Mouse (Mus musculus): ENCODE results near the gene B4galt2. TPM values are rescaled to one million over a fixed set of nuclear protein-coding genes. Genes with fewer than 3 reads are reported as not detected.

The B4galt2 gene
- total and polyA plus RNA-seq, 3 experiments: 0.08 to 0.19 TPM; not detected in 1

GRCm38 (mm10) chr4:117914031-117914430, 30.7 kb upstream of the B4galt2 start:
- H3K27me3 ChIP-seq (ENCODE audit: control insufficient read depth in 1 of 2, insufficient read depth in 2 of 2, low read length in 2 of 2): no peaks in the 10 kb centered on the region
- no peak for TF ChIP-seq SMC3 (IDR thresholded peaks at IDR 0.05; ENCODE audit: low read depth, low read length)
- TF ChIP-seq TAL1 (IDR thresholded peaks at IDR 0.05; ENCODE audit: low read length): no peak
- TF ChIP-seq POLR2AphosphoS2 (IDR thresholded peaks at IDR 0.05; ENCODE audit: low read length): no peak
- TF ChIP-seq ZKSCAN1 (IDR thresholded peaks at IDR 0.05; ENCODE audit: low read depth, low read length): no peak
- no peak for TF ChIP-seq KAT2A (conservative IDR thresholded peaks at IDR 0.05; ENCODE audit: low read depth, low read length)
- no peak for TF ChIP-seq BHLHE40 (IDR thresholded peaks at IDR 0.05; ENCODE audit: borderline replicate concordance, low read depth, low read length)
- no peak for TF ChIP-seq UBTF (IDR thresholded peaks at IDR 0.05; ENCODE audit: borderline replicate concordance, insufficient read depth, low read depth, low read length)
- no peak for TF ChIP-seq SIN3A (IDR thresholded peaks at IDR 0.05; ENCODE audit: low read length)
- TF ChIP-seq EP300 (IDR thresholded peaks at IDR 0.05; ENCODE audit: low read depth in 1 of 2, low read length in 2 of 2): no peak
- no peak for TF ChIP-seq ZNF384 (IDR thresholded peaks at IDR 0.05; ENCODE audit: low read depth, low read length)
- TF ChIP-seq ZC3H11A (IDR thresholded peaks at IDR 0.05; ENCODE audit: low read depth, low read length): no peak
- TF ChIP-seq MAZ (IDR thresholded peaks at IDR 0.05; ENCODE audit: low read depth, low read length): no peak
- no peak for TF ChIP-seq ELF1 (IDR thresholded peaks at IDR 0.05; ENCODE audit: low read depth, low read length)
- TF ChIP-seq TCF12 (IDR thresholded peaks at IDR 0.05; ENCODE audit: low read depth, low read length): no peak
- no peak for TF ChIP-seq CTCF (IDR thresholded peaks at IDR 0.05 in 2 of 3, conservative IDR thresholded peaks at IDR 0.05 in 1 of 3; ENCODE audit: control insufficient read depth in 1 of 3, insufficient read depth in 1 of 3, low read depth in 2 of 3, low read length in 3 of 3, poor library complexity in 1 of 3, severe bottlenecking in 1 of 3)
- TF ChIP-seq GATA1 (IDR thresholded peaks at IDR 0.05; ENCODE audit: low read depth, low read length): no peak
- TF ChIP-seq RAD21 (IDR thresholded peaks at IDR 0.05; ENCODE audit: low read depth, low read length): no peak
- peak; percentile 18 for DNase-seq (ENCODE audit: low read depth, low spot score)
- H3K4me3 ChIP-seq (ENCODE audit: control insufficient read depth in 1 of 2, insufficient read depth in 1 of 2, low read depth in 2 of 2, low read length in 2 of 2): peak overlapping the region; percentile 90 to 96
- H3K9me3 ChIP-seq (replicated peaks; ENCODE audit: insufficient read depth, low read length): no peaks in the 10 kb centered on the region
- H3K4me1 ChIP-seq (ENCODE audit: control insufficient read depth in 1 of 2, insufficient read depth in 2 of 2, low read length in 2 of 2): peaks cover 13 to 33% of the 10 kb centered on the region in 2 experiments
- H3K79me2 ChIP-seq (ENCODE audit: control insufficient read depth, insufficient read depth, low read length, poor library complexity): peaks cover 41% of the 10 kb centered on the region
- H3K36me3 ChIP-seq (ENCODE audit: control insufficient read depth in 1 of 2, insufficient read depth in 2 of 2, low read length in 2 of 2): peaks cover 0 to 34% of the 10 kb centered on the region in 2 experiments; a peak in 2 of 4 replicates
- H3K9ac ChIP-seq (ENCODE audit: control insufficient read depth, low read depth, low read length, poor library complexity, severe bottlenecking): peak overlapping the region; percentile 75
- no peak overlapping the region for H3K27ac ChIP-seq (ENCODE audit: control insufficient read depth, low read depth, low read length)

- DNase-seq (ENCODE audit: low read depth, low spot score): peak; percentile 17
- H3K27me3 ChIP-seq (ENCODE audit: control insufficient read depth in 1 of 2, insufficient read depth in 2 of 2, low read length in 2 of 2): no peaks in the 10 kb centered on the region
- H3K79me2 ChIP-seq (ENCODE audit: control insufficient read depth, insufficient read depth, low read length, poor library complexity): peaks cover 41% of the 10 kb centered on the region
- peaks cover 9 to 30% of the 10 kb centered on the region in 2 experiments; a peak in 3 of 4 replicates for H3K4me1 ChIP-seq (ENCODE audit: control insufficient read depth in 1 of 2, insufficient read depth in 2 of 2, low read length in 2 of 2)
- peaks cover 0 to 31% of the 10 kb centered on the region in 2 experiments; a peak in 2 of 4 replicates for H3K36me3 ChIP-seq (ENCODE audit: control insufficient read depth in 1 of 2, insufficient read depth in 2 of 2, low read length in 2 of 2)
- H3K4me3 ChIP-seq (ENCODE audit: control insufficient read depth in 1 of 2, insufficient read depth in 1 of 2, low read depth in 2 of 2, low read length in 2 of 2): peak overlapping the region; percentile 90 to 96; a peak in 3 of 4 replicates
- H3K9ac ChIP-seq (ENCODE audit: control insufficient read depth, low read depth, low read length, poor library complexity, severe bottlenecking): peak overlapping the region; percentile 75
- H3K9me3 ChIP-seq (replicated peaks; ENCODE audit: insufficient read depth, low read length): no peaks in the 10 kb centered on the region
- TF ChIP-seq JUND (IDR thresholded peaks at IDR 0.05; ENCODE audit: low read depth, low read length) (no peak), ZKSCAN1 (IDR thresholded peaks at IDR 0.05; ENCODE audit: low read depth, low read length) (no peak), MYB (IDR thresholded peaks at IDR 0.05; ENCODE audit: low read depth, low read length) (no peak), MXI1 (IDR thresholded peaks at IDR 0.05; ENCODE audit: low read depth, low read length) (no peak), ZC3H11A (IDR thresholded peaks at IDR 0.05; ENCODE audit: low read depth, low read length) (no peak), USF2 (IDR thresholded peaks at IDR 0.05; ENCODE audit: borderline replicate concordance in 1 of 2, insufficient read depth in 1 of 2, low read depth in 1 of 2, low read length in 2 of 2) (no peak), RAD21 (IDR thresholded peaks at IDR 0.05; ENCODE audit: low read depth, low read length) (no peak), POLR2AphosphoS5 (IDR thresholded peaks at IDR 0.05; ENCODE audit: borderline replicate concordance, low read depth, low read length) (no peak), MYC (IDR thresholded peaks at IDR 0.05; ENCODE audit: low read depth, low read length) (no peak), USF1 (IDR thresholded peaks at IDR 0.05; ENCODE audit: low read depth, low read length) (no peak), RCOR1 (IDR thresholded peaks at IDR 0.05; ENCODE audit: low read depth, low read length) (no peak), CHD2 (IDR thresholded peaks at IDR 0.05; ENCODE audit: low read length) (no peak), SIN3A (IDR thresholded peaks at IDR 0.05; ENCODE audit: low read length) (no peak)
- H3K27ac ChIP-seq (ENCODE audit: control insufficient read depth, low read depth, low read length): no peak overlapping the region
Measured at GRCm38 (mm10) chr4:117913421-117913820, 30.1 kb upstream of the B4galt2 start.
